Mouse (Mus musculus) liver, embryonic 14.5 days (tissue): Measurements from ENCODE around the gene Zap70. TPM values are rescaled to one million over a fixed set of nuclear protein-coding genes. Genes with fewer than 3 reads are reported as not detected.
"Not testable (repeated sequence)": the region's sequence is repeated elsewhere in the genome, so short reads cannot be mapped to it uniquely, and the experiment has no call there.

Experiments
- ATAC-seq: fragments of 200-750 bp; cut with Nextera tagmentation; 2 replicates; pipeline ENCODE4 v1.8.0; 2017; ENCODE audit warnings: moderate number of reproducible peaks, mild to moderate bottlenecking, moderate library complexity; ENCODE audit not compliant: insufficient read depth
- DNase-seq, 3 experiments: peaks; one replicate each; pipeline ENCODE4 v3.0.0-alpha.2; 2012 to 2013; ENCODE audit warnings: low read depth in 3 of 3, low spot score in 3 of 3
- H3K27ac ChIP-seq: fragments of 300-500 bp; sonication (generic); 2 replicates; pipeline ENCODE4 v1.5.1; 2014; ENCODE audit warnings: moderate library complexity, mild to moderate bottlenecking, control low read depth, inconsistent platforms
- H3K27me3 ChIP-seq: fragments of 300-500 bp; sonication (generic); 2 replicates; pipeline ENCODE4 v1.6.1; 2014; ENCODE audit warnings: mild to moderate bottlenecking, low read length, moderate library complexity; ENCODE audit not compliant: control insufficient read depth, insufficient read depth
- H3K36me3 ChIP-seq: fragments of 300-500 bp; sonication (generic); replicated peaks from 2 replicates; pipeline ENCODE4 v1.6.1; 2014; ENCODE audit warnings: low read depth; ENCODE audit not compliant: control insufficient read depth, insufficient read depth
- H3K4me1 ChIP-seq, 2 experiments: fragments of 200-500 bp in 1 of 2; fragments of 300-500 bp in 1 of 2; sonication (generic) in 1 of 2; replicated peaks; 2 replicates each; pipeline ENCODE4 v1.6.1; 2012 to 2014; ENCODE audit warnings: antibody characterized with exemption in 1 of 2, inconsistent platforms in 1 of 2, low read length in 1 of 2; ENCODE audit not compliant: control insufficient read depth in 2 of 2, insufficient read depth in 2 of 2
- H3K4me2 ChIP-seq: fragments of 300-500 bp; sonication (generic); 2 replicates; pipeline ENCODE4 v1.6.1; 2014; ENCODE audit warnings: low read depth, mild to moderate bottlenecking, control low read depth, moderate library complexity
- H3K4me3 ChIP-seq, 2 experiments: fragments of 200-500 bp in 1 of 2; fragments of 300-500 bp in 1 of 2; sonication (generic) in 1 of 2; 2 replicates each; pipeline ENCODE4 v1.5.1; 2012 to 2014; ENCODE audit warnings: low read depth in 2 of 2, low read length in 2 of 2, mild to moderate bottlenecking in 2 of 2, control low read depth in 1 of 2, inconsistent platforms in 1 of 2, moderate library complexity in 1 of 2; ENCODE audit not compliant: insufficient read depth in 1 of 2
- H3K9ac ChIP-seq: fragments of 300-500 bp; sonication (generic); replicated peaks from 2 replicates; pipeline ENCODE4 v1.6.1; 2014; ENCODE audit warnings: mild to moderate bottlenecking, control low read depth, moderate library complexity
- H3K9me3 ChIP-seq: fragments of 300-500 bp; sonication (generic); 2 replicates; pipeline ENCODE4 v1.6.1; 2016; ENCODE audit warnings: low read length, mixed read lengths; ENCODE audit not compliant: control insufficient read depth
- CTCF ChIP-seq: IDR thresholded peaks from 2 replicates; pipeline ENCODE4 v1.5.1; 2016; ENCODE audit warnings: antibody characterized with exemption, low read depth, control low read depth
- EP300 ChIP-seq: IDR thresholded peaks from 2 replicates; pipeline ENCODE4 v1.6.1; 2016; ENCODE audit warnings: antibody characterized with exemption, low read depth
- WGBS: fragments of 180-500 bp; shearing (Covaris S2); extraction: QIAGEN DNeasy Blood & Tissue Kit; methylation state at CpG from one replicate; pipeline ENCODE4 v1.1.7; 2014; ENCODE audit not compliant: insufficient replicate concordance; 5-methylcytosine and 5-hydroxymethylcytosine counted together
- polyA plus RNA-seq, 2 experiments: library from polyadenylated mRNA; depleted of rRNA in 1 of 2; stranded (reverse) in 1 of 2; unstranded in 1 of 2; fragments of >200 nt; fragmentation: Nextera tagmentation in 1 of 2; extraction: Ambion mirVana in 1 of 2; gene quantifications; 2 replicates each; pipeline versions ENCODE4 v1.2.1 to v1.2.3; 2012 to 2014

The Zap70 gene
- polyA plus RNA-seq, 2 experiments: 0.06 TPM; not detected in 1

DNA sequence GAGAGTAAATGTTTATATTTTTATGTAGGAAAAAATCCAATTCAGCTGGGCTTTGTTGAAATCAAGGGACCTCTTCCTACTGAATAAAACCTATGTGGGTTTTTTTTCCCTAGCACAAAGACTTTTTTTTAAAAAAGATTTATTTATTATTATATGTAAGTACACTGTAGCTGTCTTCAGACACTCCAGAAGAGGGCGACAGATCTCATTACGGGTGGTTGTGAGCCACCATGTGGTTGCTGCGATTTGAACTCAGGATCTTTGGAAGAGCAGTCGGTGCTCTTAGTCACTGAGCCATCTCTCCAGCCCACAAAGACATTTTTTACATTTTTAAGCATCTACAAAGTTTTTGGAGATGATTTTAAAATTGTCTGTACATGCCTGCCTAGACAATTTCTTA is 60.3 kb downstream of the Zap70 start:
- not testable (repeated sequence) for H3K9ac ChIP-seq, DNase-seq, ATAC-seq, H3K4me2 ChIP-seq, H3K27ac ChIP-seq, H3K4me1 ChIP-seq, H3K27me3 ChIP-seq, H3K4me3 ChIP-seq, H3K9me3 ChIP-seq
- 78% methylated on average over 4 of the region's 4 CpGs for WGBS
- TF ChIP-seq CTCF: peak; percentile 45
- peaks cover 74% of the 10 kb centered on the region for H3K36me3 ChIP-seq

DNA sequence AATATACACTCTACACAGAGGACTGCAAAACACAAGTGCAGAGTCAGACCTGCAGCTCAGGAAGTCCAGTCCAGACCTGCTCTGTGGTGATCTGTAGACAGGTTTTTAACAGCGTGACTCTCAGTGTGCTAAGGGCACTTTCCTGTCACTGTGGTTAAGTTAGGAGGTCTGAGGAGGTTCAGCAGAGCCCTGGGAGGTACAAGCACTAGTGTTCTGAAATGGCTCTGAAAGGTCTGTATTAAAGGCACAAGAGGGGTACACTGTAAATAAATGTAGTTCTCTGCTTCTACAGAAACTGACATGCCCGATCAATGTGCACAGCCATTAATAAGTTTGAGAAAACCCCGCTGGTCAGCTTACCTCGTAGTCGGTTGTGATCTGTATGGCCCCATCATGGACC is 62.8 kb downstream of the Zap70 start:
- 88% methylated on average over 5 of the region's 5 CpGs for WGBS
- H3K27me3 ChIP-seq: no peaks in the 10 kb centered on the region
- no peak overlapping the region for H3K4me3 ChIP-seq
- no peak overlapping the region for H3K4me2 ChIP-seq
- H3K9ac ChIP-seq: no peak overlapping the region
- DNase-seq: no peak
- no peaks in the 10 kb centered on the region for H3K4me1 ChIP-seq
- peaks cover 69% of the 10 kb centered on the region for H3K36me3 ChIP-seq
- no peak for ATAC-seq
- no peak for TF ChIP-seq CTCF
- TF ChIP-seq EP300: no peak
- H3K9me3 ChIP-seq: no peaks in the 10 kb centered on the region
- no peak overlapping the region for H3K27ac ChIP-seq

DNA sequence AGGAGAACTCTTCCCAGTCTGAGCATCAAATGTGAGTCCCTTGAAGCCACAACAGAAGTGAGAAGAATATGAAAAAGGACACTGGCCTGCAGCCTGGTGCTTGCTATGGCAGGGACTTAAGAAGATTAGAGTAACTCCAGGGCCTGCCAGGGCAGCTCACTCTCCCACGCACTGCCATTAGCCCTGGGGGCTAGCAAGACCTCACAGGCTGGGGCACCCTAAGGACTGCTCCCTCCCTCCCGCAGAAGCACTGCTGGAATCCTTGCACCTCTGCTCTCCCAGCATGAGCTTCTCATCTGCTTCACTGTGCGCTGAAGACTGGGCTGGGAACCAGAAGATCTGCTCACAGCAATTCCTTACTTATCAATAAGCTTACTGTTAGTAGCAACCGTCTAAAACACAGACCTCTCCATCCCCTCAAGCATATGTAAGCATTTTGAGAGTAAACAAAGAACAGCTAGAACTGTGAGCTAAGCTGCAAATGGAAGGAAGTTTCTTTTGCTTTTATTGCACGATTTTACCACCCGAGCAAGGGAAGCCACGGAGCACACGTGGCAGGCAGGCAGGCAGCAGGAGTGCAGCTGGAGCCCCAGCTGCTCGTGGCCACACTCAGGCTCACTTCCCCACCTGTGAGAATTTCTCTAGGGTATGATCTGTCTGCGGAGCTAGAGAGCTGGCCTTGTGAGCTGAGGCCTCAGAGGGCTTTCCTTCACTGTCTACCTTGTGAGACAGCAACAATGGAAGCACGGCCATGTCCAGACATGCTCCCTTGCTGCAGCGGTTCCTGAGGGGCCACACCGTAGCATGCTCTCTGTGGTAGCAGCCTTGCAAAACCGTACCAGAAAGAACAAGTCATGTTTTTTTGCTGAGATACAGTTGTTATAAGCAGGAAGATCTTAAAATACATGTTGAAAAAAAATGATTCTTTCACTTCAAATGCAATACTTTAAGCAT is 69.6 kb downstream of the Zap70 start:
- Histone ChIP-seq H3K4me2 (no peak overlapping the region), H3K4me1 (no peaks in the 10 kb centered on the region), H3K27ac (no peak overlapping the region), H3K27me3 (no peaks in the 10 kb centered on the region), H3K36me3 (peaks cover 59% of the 10 kb centered on the region), H3K9me3 (no peaks in the 10 kb centered on the region), H3K9ac (no peak overlapping the region), H3K4me3 (no peak overlapping the region)
- ATAC-seq: no peak
- DNase-seq: no peak
- WGBS: 78% methylated on average over 14 of the region's 14 CpGs
- TF ChIP-seq EP300: no peak
- TF ChIP-seq CTCF: no peak

Other genes with a start within 250 kb of the Zap70 start
- gene Cnnm3, start 249.9 kb upstream of the Zap70 start, polyA plus RNA-seq (2012; rRNA removed): 2.5 and 3.7 TPM in 2 replicates
- 0.86 and 1.0 TPM in 2 replicates for gene Cnnm3, start 249.9 kb upstream of the Zap70 start, polyA plus RNA-seq (2014; fragmentation: Nextera tagmentation; extraction: Ambion mirVana)
- gene Ankrd23, start 224.9 kb upstream of the Zap70 start, polyA plus RNA-seq (2012; rRNA removed): 2.3 TPM in 2 replicates
- gene Ankrd23, start 224.9 kb upstream of the Zap70 start, polyA plus RNA-seq (2014; fragmentation: Nextera tagmentation; extraction: Ambion mirVana): 0.59 and 0.80 TPM in 2 replicates
- gene Gm42417, start 222.4 kb upstream of the Zap70 start, polyA plus RNA-seq (2012; rRNA removed): not detected in 2 replicates
- gene Gm42417, start 222.4 kb upstream of the Zap70 start, polyA plus RNA-seq (2014; fragmentation: Nextera tagmentation; extraction: Ambion mirVana): not detected in 2 replicates
- 3.5 and 3.8 TPM in 2 replicates for gene Ankrd39, start 214.4 kb upstream of the Zap70 start, polyA plus RNA-seq (2012; rRNA removed)
- 5.0 and 5.1 TPM in 2 replicates for gene Ankrd39, start 214.4 kb upstream of the Zap70 start, polyA plus RNA-seq (2014; fragmentation: Nextera tagmentation; extraction: Ambion mirVana)
- gene Sema4c, start 203.4 kb upstream of the Zap70 start, polyA plus RNA-seq (2012; rRNA removed): 2.3 and 2.8 TPM in 2 replicates
- 0.25 and 0.35 TPM in 2 replicates for gene Sema4c, start 203.4 kb upstream of the Zap70 start, polyA plus RNA-seq (2014; fragmentation: Nextera tagmentation; extraction: Ambion mirVana)
- gene Fam178b, start 78.6 kb upstream of the Zap70 start, polyA plus RNA-seq (2012; rRNA removed): 0.21 TPM in 2 replicates
- 0.27 TPM in 1 of 2 replicates, not detected in the other for gene Fam178b, start 78.6 kb upstream of the Zap70 start, polyA plus RNA-seq (2014; fragmentation: Nextera tagmentation; extraction: Ambion mirVana)
- 179 and 292 TPM in 2 replicates for gene Cox5b, start 70.3 kb upstream of the Zap70 start, polyA plus RNA-seq (2012; rRNA removed)
- gene Cox5b, start 70.3 kb upstream of the Zap70 start, polyA plus RNA-seq (2014; fragmentation: Nextera tagmentation; extraction: Ambion mirVana): 515 and 525 TPM in 2 replicates
- not detected in 2 replicates for gene 4933424G06Rik, start 51.6 kb upstream of the Zap70 start, polyA plus RNA-seq (2012; rRNA removed)
- not detected in 2 replicates for gene 4933424G06Rik, start 51.6 kb upstream of the Zap70 start, polyA plus RNA-seq (2014; fragmentation: Nextera tagmentation; extraction: Ambion mirVana)
- gene Actr1b, start 47.4 kb upstream of the Zap70 start, polyA plus RNA-seq (2012; rRNA removed): 20.7 and 27.5 TPM in 2 replicates
- gene Actr1b, start 47.4 kb upstream of the Zap70 start, polyA plus RNA-seq (2014; fragmentation: Nextera tagmentation; extraction: Ambion mirVana): 21.4 and 22.2 TPM in 2 replicates
- 13.6 and 14.9 TPM in 2 replicates for gene Tmem131, start 181.9 kb downstream of the Zap70 start, polyA plus RNA-seq (2012; rRNA removed)
- 10.6 and 11.2 TPM in 2 replicates for gene Tmem131, start 181.9 kb downstream of the Zap70 start, polyA plus RNA-seq (2014; fragmentation: Nextera tagmentation; extraction: Ambion mirVana)